Mouse (Mus musculus) ES-E14 (cell line): ENCODE data around the gene Sstr2. TPM values are rescaled to one million over a fixed set of nuclear protein-coding genes. Genes with fewer than 3 reads are reported as not detected.

ENCODE experiments used
- DNase-seq: peaks from one replicate; pipeline ENCODE4 v3.0.0-alpha.2; 2013; ENCODE audit warnings: low read depth, low spot score
- H3K27ac ChIP-seq: 2 replicates; pipeline ENCODE4 v1.5.1; 2012; ENCODE audit warnings: low read depth, mild to moderate bottlenecking, low read length, moderate library complexity, mixed read lengths; ENCODE audit not compliant: poor library complexity, insufficient read depth, severe bottlenecking
- H3K36me3 ChIP-seq: 2 replicates; pipeline ENCODE4 v1.6.1; 2012; ENCODE audit warnings: mild to moderate bottlenecking, low read length, moderate library complexity, mixed read lengths; ENCODE audit not compliant: control insufficient read depth, poor library complexity, insufficient read depth, severe bottlenecking
- H3K4me1 ChIP-seq, 2 experiments: fragments of 150-350 bp in 1 of 2; sonication (generic) in 1 of 2; 2 replicates each; pipeline ENCODE4 v1.6.1; 2012; ENCODE audit warnings: low read length in 2 of 2, mild to moderate bottlenecking in 1 of 2, mixed read lengths in 1 of 2; ENCODE audit not compliant: control insufficient read depth in 2 of 2, insufficient read depth in 2 of 2, poor library complexity in 1 of 2
- H3K4me3 ChIP-seq, 2 experiments: fragments of 150-350 bp in 1 of 2; sonication (generic) in 1 of 2; 2 replicates each; pipeline ENCODE4 v1.5.1; 2012; ENCODE audit warnings: low read length in 2 of 2, low read depth in 1 of 2, mild to moderate bottlenecking in 1 of 2, mixed read lengths in 1 of 2; ENCODE audit not compliant: insufficient read depth in 1 of 2, poor library complexity in 1 of 2, severe bottlenecking in 1 of 2
- H3K9ac ChIP-seq: 2 replicates; pipeline ENCODE4 v1.6.1; 2012; ENCODE audit warnings: low read depth, mild to moderate bottlenecking, low read length, mixed read lengths; ENCODE audit not compliant: poor library complexity, insufficient read depth, severe bottlenecking
- H3K9me3 ChIP-seq: fragments of 150-350 bp; sonication (generic); 2 replicates; pipeline ENCODE4 v1.6.1; 2012; ENCODE audit warnings: low read depth, mild to moderate bottlenecking, low read length; ENCODE audit not compliant: control insufficient read depth, insufficient read depth
- CHD2 ChIP-seq: IDR thresholded peaks from 2 replicates; pipeline ENCODE4 v1.6.1; 2014; ENCODE audit warnings: mild to moderate bottlenecking, low read depth, low read length, inconsistent platforms
- HCFC1 ChIP-seq: IDR thresholded peaks from 2 replicates; pipeline ENCODE4 v1.6.1; 2012; ENCODE audit warnings: low read length, inconsistent platforms, borderline replicate concordance; ENCODE audit not compliant: insufficient read depth
- MAFK ChIP-seq: IDR thresholded peaks from 2 replicates; pipeline ENCODE4 v1.6.1; 2014; ENCODE audit warnings: mild to moderate bottlenecking, low read depth, low read length, inconsistent platforms; ENCODE audit not compliant: insufficient read depth
- ZC3H11A ChIP-seq: IDR thresholded peaks from 2 replicates; pipeline ENCODE4 v1.6.1; 2012; ENCODE audit warnings: low read depth, mild to moderate bottlenecking, inconsistent platforms, low read length, borderline replicate concordance
- ZNF384 ChIP-seq: IDR thresholded peaks from 2 replicates; pipeline ENCODE4 v1.6.1; 2012; ENCODE audit warnings: low read depth, low read length, inconsistent platforms
- in situ Hi-C, 2 experiments: fragments of 600-800 bp; cut with MboI; formaldehyde crosslinking; loops; one replicate each; pipeline ENCODE4 v1.15.1; 2025; ENCODE audit warnings: low sequenced_read_pairs in 2 of 2, inconsistent platforms in 1 of 2; ENCODE audit not compliant: unreplicated experiment in 2 of 2
- total RNA-seq: library from RNA; depleted of rRNA; stranded (reverse); fragments of 300-350 nt; gene quantifications from 2 replicates; pipeline ENCODE4 v1.2.3, GENCODE M21; 2012

Sstr2 gene
- total RNA-seq, 1 experiment: 0.45 TPM

DNA sequence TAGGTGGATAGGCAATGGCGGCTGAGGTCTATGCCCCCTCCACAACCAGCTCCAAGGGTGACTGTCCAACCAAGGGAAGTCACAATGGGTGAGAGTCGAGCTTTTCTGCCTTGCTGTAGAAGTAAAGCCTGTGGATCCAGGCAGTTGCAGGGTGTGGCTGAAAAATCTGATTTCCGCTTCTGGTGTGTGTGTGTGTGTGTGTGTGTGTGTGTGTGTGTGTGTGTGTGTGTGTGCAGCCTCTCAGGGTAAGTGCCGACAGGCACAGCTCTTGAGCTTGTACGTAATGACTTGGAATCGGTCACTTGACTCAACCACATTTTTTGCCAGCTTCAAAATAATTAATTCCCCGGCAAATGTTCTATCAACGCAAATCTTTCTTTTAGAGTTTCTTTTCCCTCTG, 12.2 kb downstream of the Sstr2 start:
- H3K4me3 ChIP-seq: no peak overlapping the region
- H3K27ac ChIP-seq: no peak overlapping the region
- no peaks in the 10 kb centered on the region for H3K9me3 ChIP-seq
- in situ Hi-C loops: loop anchor here in 1 of 2 experiments (25.0 kb wide), 1 partner anchor 444 kb away; no protein-coding TSS in a partner anchor
- no peak overlapping the region for H3K9ac ChIP-seq
- H3K4me1 ChIP-seq: no peaks in the 10 kb centered on the region
- TF ChIP-seq ZC3H11A (no peak), MAFK (no peak), ZNF384 (no peak), CHD2 (no peak), HCFC1 (no peak)
- no peaks in the 10 kb centered on the region for H3K36me3 ChIP-seq
- DNase-seq: no peak

GRCm38 (mm10) chr11:113631862-113632261, 12.7 kb downstream of the Sstr2 start:
- no peak overlapping the region for H3K4me3 ChIP-seq
- no peaks in the 10 kb centered on the region for H3K36me3 ChIP-seq
- H3K4me1 ChIP-seq: no peaks in the 10 kb centered on the region
- H3K27ac ChIP-seq: no peak overlapping the region
- TF ChIP-seq MAFK (no peak), CHD2 (no peak), ZNF384 (no peak), ZC3H11A (no peak), HCFC1 (no peak)
- in situ Hi-C loops: loop anchor here in 1 of 2 experiments (25.0 kb wide), 1 partner anchor 445 kb away; no protein-coding TSS in a partner anchor
- no peak for DNase-seq
- no peak overlapping the region for H3K9ac ChIP-seq
- H3K9me3 ChIP-seq: peaks cover 4% of the 10 kb centered on the region; the same call in 1 of the 2 replicates

- Histone ChIP-seq H3K4me1 (no peaks in the 10 kb centered on the region), H3K9me3 (peaks cover 5% of the 10 kb centered on the region; the same call in 1 of the 2 replicates), H3K27ac (no peak overlapping the region), H3K4me3 (no peak overlapping the region), H3K9ac (no peak overlapping the region), H3K36me3 (no peaks in the 10 kb centered on the region)
- in situ Hi-C loops: loop anchor here in 1 of 2 experiments (25.0 kb wide), 1 partner anchor 445 kb away; no protein-coding TSS in a partner anchor
- no peak for DNase-seq
- no peak for TF ChIP-seq ZNF384
- TF ChIP-seq MAFK: no peak
- no peak for TF ChIP-seq CHD2
- TF ChIP-seq ZC3H11A: no peak
- no peak for TF ChIP-seq HCFC1
These were observed 13.2 kb downstream of the Sstr2 start for GRCm38 (mm10) chr11:113632303-113632702.

GRCm38 (mm10) chr11:113633398-113633797, 14.3 kb downstream of the Sstr2 start:
- Histone ChIP-seq H3K36me3 (no peaks in the 10 kb centered on the region), H3K9me3 (peaks cover 7% of the 10 kb centered on the region; the same call in 1 of the 2 replicates), H3K27ac (no peak overlapping the region), H3K4me3 (no peak overlapping the region), H3K4me1 (no peaks in the 10 kb centered on the region), H3K9ac (no peak overlapping the region)
- TF ChIP-seq CHD2: no peak
- TF ChIP-seq HCFC1: no peak
- no peak for TF ChIP-seq MAFK
- TF ChIP-seq ZNF384: no peak
- no peak for TF ChIP-seq ZC3H11A
- DNase-seq: no peak
- in situ Hi-C loops: loop anchor here in 1 of 2 experiments (25.0 kb wide), 1 partner anchor 446 kb away; no protein-coding TSS in a partner anchor
